Mouse (Mus musculus) small intestine, adult 2 months (tissue): ENCODE results near the gene Tango2.

Experiments
- CTCF ChIP-seq: fragments of 200-500 bp; IDR thresholded peaks from 2 replicates; pipeline ENCODE4 v1.5.1; 2012; ENCODE audit warnings: low read depth, mild to moderate bottlenecking, control low read depth, inconsistent platforms, low read length, moderate library complexity, mixed read lengths; ENCODE audit not compliant: insufficient replicate concordance, insufficient read length; ENCODE audit errors: extremely low read depth
- POLR2A ChIP-seq: fragments of 200-500 bp; IDR thresholded peaks from 2 replicates; pipeline ENCODE4 v1.6.1; 2012; ENCODE audit warnings: low read depth, mild to moderate bottlenecking, control low read depth, inconsistent platforms, low read length, moderate library complexity

DNA sequence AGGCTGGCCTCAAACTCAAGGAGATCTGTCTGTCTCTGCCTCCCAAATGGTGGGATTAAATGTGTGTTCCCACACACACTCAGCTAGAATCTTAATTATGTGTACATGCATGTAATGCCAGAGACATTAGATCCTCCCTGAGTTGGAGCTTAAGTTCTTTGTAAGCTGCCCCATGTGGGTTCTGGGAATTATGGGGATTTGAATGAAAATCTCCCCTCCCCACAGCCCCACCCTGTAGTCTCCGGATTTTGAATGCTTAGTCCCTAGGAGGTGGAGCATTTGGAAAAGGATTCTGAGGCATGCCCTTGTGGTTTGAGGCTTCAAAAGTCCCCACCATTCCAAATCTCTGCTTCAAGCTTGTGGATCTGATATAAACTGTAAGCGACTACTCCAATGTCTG lies 72.7 kb downstream of the Tango2 start:
- TF ChIP-seq CTCF (no peak), POLR2A (no peak)
